Mouse (Mus musculus): ENCODE data around the gene Pgs1. TPM values are rescaled to one million over a fixed set of nuclear protein-coding genes. Genes with fewer than 3 reads are reported as not detected.

Gene Pgs1
- total and polyA plus RNA-seq, 2 experiments from 2014 or later, result 54.4 to 63.0 TPM

- 86% methylated on average over 16 of the region's 16 CpGs for WGBS
- Histone ChIP-seq H3K9me3 (ENCODE audit: low read length) (no peaks in the 10 kb centered on the region), H3K27ac (ENCODE audit: low read depth, low read length) (no peak overlapping the region), H3K27me3 (ENCODE audit: insufficient read depth, low read length) (no peaks in the 10 kb centered on the region), H3K36me3 (ENCODE audit: insufficient read depth) (no peaks in the 10 kb centered on the region), H3K4me1 (ENCODE audit: insufficient read depth) (no peaks in the 10 kb centered on the region), H3K4me3 (ENCODE audit: low read depth, low read length) (no peak overlapping the region), H3K9ac (no peak overlapping the region), H3K4me2 (ENCODE audit: low read depth) (no peak overlapping the region)
- TF ChIP-seq CTCF (IDR thresholded peaks at IDR 0.05; ENCODE audit: low read depth), result no peak
- ATAC-seq, result no peak
- DNase-seq, result no peak
Observed at GRCm38 (mm10) chr11:118050174-118050573, 64.1 kb downstream of the Pgs1 start.

- TF ChIP-seq CTCF (IDR thresholded peaks at IDR 0.05; ENCODE audit: low read depth), result no peak
- H3K4me2 ChIP-seq (ENCODE audit: low read depth), result no peak overlapping the region
- H3K4me3 ChIP-seq (ENCODE audit: low read depth, low read length), result no peak overlapping the region
- DNase-seq, result no peak
- no peaks in the 10 kb centered on the region for H3K27me3 ChIP-seq (ENCODE audit: insufficient read depth, low read length)
- ATAC-seq, result no peak
- WGBS, result 73% methylated on average over 12 of the region's 12 CpGs
- H3K4me1 ChIP-seq (ENCODE audit: insufficient read depth), result no peaks in the 10 kb centered on the region
- H3K9me3 ChIP-seq (ENCODE audit: low read length), result no peaks in the 10 kb centered on the region
- no peak overlapping the region for H3K27ac ChIP-seq (ENCODE audit: low read depth, low read length)
- H3K36me3 ChIP-seq (ENCODE audit: insufficient read depth), result no peaks in the 10 kb centered on the region
- no peak overlapping the region for H3K9ac ChIP-seq
Observed at GRCm38 (mm10) chr11:118058367-118058766, 72.3 kb downstream of the Pgs1 start.

- Histone ChIP-seq H3K9me3 (ENCODE audit: low read length) (no peaks in the 10 kb centered on the region), H3K4me3 (ENCODE audit: low read depth, low read length) (no peak overlapping the region), H3K4me2 (ENCODE audit: low read depth) (no peak overlapping the region), H3K9ac (no peak overlapping the region), H3K36me3 (ENCODE audit: insufficient read depth) (no peaks in the 10 kb centered on the region), H3K27ac (ENCODE audit: low read depth, low read length) (no peak overlapping the region), H3K27me3 (ENCODE audit: insufficient read depth, low read length) (no peaks in the 10 kb centered on the region), H3K4me1 (ENCODE audit: insufficient read depth) (no peaks in the 10 kb centered on the region)
- WGBS, result 61% methylated on average over 10 of the region's 10 CpGs
- DNase-seq (no peak), ATAC-seq (peak; percentile 27; the same call in 1 of the 2 replicates)
- no peak for TF ChIP-seq CTCF (IDR thresholded peaks at IDR 0.05; ENCODE audit: low read depth)
Observed at GRCm38 (mm10) chr11:118058872-118059271, 72.8 kb downstream of the Pgs1 start.

- no peak overlapping the region for H3K4me2 ChIP-seq (ENCODE audit: low read depth)
- no peak overlapping the region for H3K27ac ChIP-seq (ENCODE audit: low read depth, low read length)
- no peaks in the 10 kb centered on the region for H3K27me3 ChIP-seq (ENCODE audit: insufficient read depth, low read length)
- no peak for TF ChIP-seq CTCF (IDR thresholded peaks at IDR 0.05; ENCODE audit: low read depth)
- ATAC-seq (no peak), DNase-seq (no peak)
- no peak overlapping the region for H3K9ac ChIP-seq
- H3K4me3 ChIP-seq (ENCODE audit: low read depth, low read length), result no peak overlapping the region
- H3K4me1 ChIP-seq (ENCODE audit: insufficient read depth), result no peaks in the 10 kb centered on the region
- WGBS, result 90% methylated on average over 14 of the region's 14 CpGs
- H3K9me3 ChIP-seq (ENCODE audit: low read length), result no peaks in the 10 kb centered on the region
- H3K36me3 ChIP-seq (ENCODE audit: insufficient read depth), result no peaks in the 10 kb centered on the region
Observed at GRCm38 (mm10) chr11:118060038-118060437, 73.9 kb downstream of the Pgs1 start.

GRCm38 (mm10) chr11:118067588-118067987, 81.5 kb downstream of the Pgs1 start:
- H3K36me3 ChIP-seq (ENCODE audit: insufficient read depth), result no peaks in the 10 kb centered on the region
- H3K4me1 ChIP-seq (ENCODE audit: insufficient read depth), result no peaks in the 10 kb centered on the region
- H3K27me3 ChIP-seq (ENCODE audit: insufficient read depth, low read length), result no peaks in the 10 kb centered on the region
- 74% methylated on average over 8 of the region's 8 CpGs for WGBS
- H3K9ac ChIP-seq, result no peak overlapping the region
- TF ChIP-seq CTCF (IDR thresholded peaks at IDR 0.05; ENCODE audit: low read depth), result no peak
- ATAC-seq (no peak), DNase-seq (no peak)
- H3K4me2 ChIP-seq (ENCODE audit: low read depth), result no peak overlapping the region
- H3K27ac ChIP-seq (ENCODE audit: low read depth, low read length), result no peak overlapping the region
- no peak overlapping the region for H3K4me3 ChIP-seq (ENCODE audit: low read depth, low read length)
- H3K9me3 ChIP-seq (ENCODE audit: low read length), result no peaks in the 10 kb centered on the region

GRCm38 (mm10) chr11:118068812-118069332, 82.8 kb downstream of the Pgs1 start:
- Histone ChIP-seq H3K27ac (ENCODE audit: low read depth, low read length) (no peak overlapping the region), H3K36me3 (ENCODE audit: insufficient read depth) (no peaks in the 10 kb centered on the region), H3K4me2 (ENCODE audit: low read depth) (no peak overlapping the region), H3K4me3 (ENCODE audit: low read depth, low read length) (no peak overlapping the region), H3K4me1 (ENCODE audit: insufficient read depth) (no peaks in the 10 kb centered on the region), H3K27me3 (ENCODE audit: insufficient read depth, low read length) (no peaks in the 10 kb centered on the region), H3K9me3 (ENCODE audit: low read length) (no peaks in the 10 kb centered on the region), H3K9ac (no peak overlapping the region)
- DNase-seq (no peak), ATAC-seq (no peak; the same call in 1 of the 2 replicates)
- 87% methylated on average over 16 of the region's 16 CpGs for WGBS
- TF ChIP-seq CTCF (IDR thresholded peaks at IDR 0.05; ENCODE audit: low read depth), result no peak

- Histone ChIP-seq H3K4me3 (ENCODE audit: low read depth, low read length) (no peak overlapping the region), H3K4me1 (ENCODE audit: insufficient read depth) (no peaks in the 10 kb centered on the region), H3K4me2 (ENCODE audit: low read depth) (no peak overlapping the region), H3K9me3 (ENCODE audit: low read length) (no peaks in the 10 kb centered on the region), H3K9ac (no peak overlapping the region), H3K27me3 (ENCODE audit: insufficient read depth, low read length) (no peaks in the 10 kb centered on the region), H3K27ac (ENCODE audit: low read depth, low read length) (no peak overlapping the region), H3K36me3 (ENCODE audit: insufficient read depth) (no peaks in the 10 kb centered on the region)
- WGBS, result 32% methylated on average over 11 of the region's 11 CpGs
- DNase-seq, result no peak
- no peak for ATAC-seq
- TF ChIP-seq CTCF (IDR thresholded peaks at IDR 0.05; ENCODE audit: low read depth), result no peak
Observed at GRCm38 (mm10) chr11:118071227-118071912, 85.3 kb downstream of the Pgs1 start.

Small RNA genes lying within 50 kb of the gene (microRNA-seq; reads per million reads assigned to microRNA genes)
- gene Mir6933, result 0 reads per million in 2 experiments

Other genes with a start within 250 kb of the Pgs1 start
- 2.1 and 6.2 TPM in 2 replicates for gene Tmc8, start 204.2 kb upstream of the Pgs1 start, total RNA-seq (2014; rRNA removed)
- gene Tmc8, start 204.2 kb upstream of the Pgs1 start, polyA plus RNA-seq (2015; fragmentation: Nextera tagmentation; extraction: Ambion mirVana), result 0.44 and 0.59 TPM in 2 replicates
- gene Tmc6, start 204.1 kb upstream of the Pgs1 start, total RNA-seq (2014; rRNA removed), result 2.9 and 4.1 TPM in 2 replicates
- gene Tmc6, start 204.1 kb upstream of the Pgs1 start, polyA plus RNA-seq (2015; fragmentation: Nextera tagmentation; extraction: Ambion mirVana), result 2.3 and 3.2 TPM in 2 replicates
- gene 6030468B19Rik, start 188.6 kb upstream of the Pgs1 start, total RNA-seq (2014; rRNA removed), result not detected in 2 replicates
- gene 6030468B19Rik, start 188.6 kb upstream of the Pgs1 start, polyA plus RNA-seq (2015; fragmentation: Nextera tagmentation; extraction: Ambion mirVana), result not detected in 2 replicates
- 1.5 and 2.0 TPM in 2 replicates for gene Gm20708, start 176.6 kb upstream of the Pgs1 start, total RNA-seq (2014; rRNA removed)
- gene Gm20708, start 176.6 kb upstream of the Pgs1 start, polyA plus RNA-seq (2015; fragmentation: Nextera tagmentation; extraction: Ambion mirVana), result 0.52 and 1.1 TPM in 2 replicates
- 11.8 and 16.9 TPM in 2 replicates for gene Syngr2, start 176.6 kb upstream of the Pgs1 start, total RNA-seq (2014; rRNA removed)
- 14.4 and 15.7 TPM in 2 replicates for gene Syngr2, start 176.6 kb upstream of the Pgs1 start, polyA plus RNA-seq (2015; fragmentation: Nextera tagmentation; extraction: Ambion mirVana)
- gene Afmid, start 160.4 kb upstream of the Pgs1 start, total RNA-seq (2014; rRNA removed), result 3.6 and 3.8 TPM in 2 replicates
- gene Afmid, start 160.4 kb upstream of the Pgs1 start, polyA plus RNA-seq (2015; fragmentation: Nextera tagmentation; extraction: Ambion mirVana), result 7.4 and 8.8 TPM in 2 replicates
- 10.3 and 29.8 TPM in 2 replicates for gene Tk1, start 160.2 kb upstream of the Pgs1 start, total RNA-seq (2014; rRNA removed)
- 11.1 and 12.2 TPM in 2 replicates for gene Tk1, start 160.2 kb upstream of the Pgs1 start, polyA plus RNA-seq (2015; fragmentation: Nextera tagmentation; extraction: Ambion mirVana)
- 5.7 and 6.2 TPM in 2 replicates for gene Birc5, start 137.0 kb upstream of the Pgs1 start, total RNA-seq (2014; rRNA removed)
- gene Birc5, start 137.0 kb upstream of the Pgs1 start, polyA plus RNA-seq (2015; fragmentation: Nextera tagmentation; extraction: Ambion mirVana), result 24.9 and 31.4 TPM in 2 replicates
- not detected in 2 replicates for gene Tmem235, start 125.5 kb upstream of the Pgs1 start, total RNA-seq (2014; rRNA removed)
- not detected in 2 replicates for gene Tmem235, start 125.5 kb upstream of the Pgs1 start, polyA plus RNA-seq (2015; fragmentation: Nextera tagmentation; extraction: Ambion mirVana)
- 5.9 and 8.2 TPM in 2 replicates for gene Tha1, start 112.8 kb upstream of the Pgs1 start, total RNA-seq (2014; rRNA removed)
- 2.6 and 2.9 TPM in 2 replicates for gene Tha1, start 112.8 kb upstream of the Pgs1 start, polyA plus RNA-seq (2015; fragmentation: Nextera tagmentation; extraction: Ambion mirVana)
- gene Socs3, start 16.2 kb upstream of the Pgs1 start, total RNA-seq (2014; rRNA removed), result 7.8 and 11.0 TPM in 2 replicates
- 6.5 and 8.4 TPM in 2 replicates for gene Socs3, start 16.2 kb upstream of the Pgs1 start, polyA plus RNA-seq (2015; fragmentation: Nextera tagmentation; extraction: Ambion mirVana)
- 0.23 and 0.62 TPM in 2 replicates for gene Dnah17, start 144.3 kb downstream of the Pgs1 start, total RNA-seq (2014; rRNA removed)
- gene Dnah17, start 144.3 kb downstream of the Pgs1 start, polyA plus RNA-seq (2015; fragmentation: Nextera tagmentation; extraction: Ambion mirVana), result 0.03 and 0.17 TPM in 2 replicates